Mouse (Mus musculus) neural tube, embryonic 13.5 days (tissue): ENCODE data around the gene Unc50. TPM values are rescaled to one million over a fixed set of nuclear protein-coding genes. Genes with fewer than 3 reads are reported as not detected.
A peak's percentile ranks its signal among the peaks of the same experiment; 100 is the strongest.

Experiments
- ATAC-seq: fragments of 200-750 bp; cut with Nextera tagmentation; 2 replicates; pipeline ENCODE4 v1.8.0; 2017; ENCODE audit warnings: low read depth, mild to moderate bottlenecking, moderate TSS enrichment, moderate library complexity
- H3K27ac ChIP-seq: fragments of 300-500 bp; sonication (generic); replicated peaks from 2 replicates; pipeline ENCODE4 v1.5.1; 2015; ENCODE audit warnings: moderate library complexity, mild to moderate bottlenecking, inconsistent platforms
- H3K27me3 ChIP-seq: fragments of 300-500 bp; sonication (generic); 2 replicates; pipeline ENCODE4 v1.6.1; 2015; ENCODE audit warnings: mild to moderate bottlenecking, inconsistent platforms
- H3K36me3 ChIP-seq: fragments of 300-500 bp; sonication (generic); 2 replicates; pipeline ENCODE4 v1.6.1; 2015; ENCODE audit warnings: mild to moderate bottlenecking, inconsistent platforms
- H3K4me1 ChIP-seq: fragments of 300-500 bp; sonication (generic); replicated peaks from 2 replicates; pipeline ENCODE4 v1.6.1; 2015; ENCODE audit warnings: inconsistent platforms
- H3K4me2 ChIP-seq: fragments of 300-500 bp; sonication (generic); 2 replicates; pipeline ENCODE4 v1.6.1; 2015; ENCODE audit warnings: inconsistent platforms, mild to moderate bottlenecking, moderate library complexity
- H3K4me3 ChIP-seq: fragments of 300-500 bp; sonication (generic); 2 replicates; pipeline ENCODE4 v1.5.1; 2015; ENCODE audit warnings: mild to moderate bottlenecking, inconsistent platforms
- H3K9ac ChIP-seq: fragments of 300-500 bp; sonication (generic); 2 replicates; pipeline ENCODE4 v1.6.1; 2015; ENCODE audit warnings: moderate library complexity, mild to moderate bottlenecking, inconsistent platforms
- H3K9me3 ChIP-seq: fragments of 300-500 bp; sonication (generic); 2 replicates; pipeline ENCODE4 v1.6.1; 2016; ENCODE audit warnings: inconsistent platforms
- WGBS: fragments of 180-500 bp; shearing (Covaris S2); methylation state at CpG from one replicate; pipeline ENCODE4 v1.1.7; 2015; 5-methylcytosine and 5-hydroxymethylcytosine counted together
- polyA plus RNA-seq: library from polyadenylated mRNA; unstranded; fragments of >200 nt; fragmentation: Nextera tagmentation; extraction: Ambion mirVana; gene quantifications from 2 replicates; pipeline ENCODE4 v1.2.1, GENCODE M21; 2015

Unc50 gene
- polyA plus RNA-seq: 121 and 131 TPM in 2 replicates

DNA sequence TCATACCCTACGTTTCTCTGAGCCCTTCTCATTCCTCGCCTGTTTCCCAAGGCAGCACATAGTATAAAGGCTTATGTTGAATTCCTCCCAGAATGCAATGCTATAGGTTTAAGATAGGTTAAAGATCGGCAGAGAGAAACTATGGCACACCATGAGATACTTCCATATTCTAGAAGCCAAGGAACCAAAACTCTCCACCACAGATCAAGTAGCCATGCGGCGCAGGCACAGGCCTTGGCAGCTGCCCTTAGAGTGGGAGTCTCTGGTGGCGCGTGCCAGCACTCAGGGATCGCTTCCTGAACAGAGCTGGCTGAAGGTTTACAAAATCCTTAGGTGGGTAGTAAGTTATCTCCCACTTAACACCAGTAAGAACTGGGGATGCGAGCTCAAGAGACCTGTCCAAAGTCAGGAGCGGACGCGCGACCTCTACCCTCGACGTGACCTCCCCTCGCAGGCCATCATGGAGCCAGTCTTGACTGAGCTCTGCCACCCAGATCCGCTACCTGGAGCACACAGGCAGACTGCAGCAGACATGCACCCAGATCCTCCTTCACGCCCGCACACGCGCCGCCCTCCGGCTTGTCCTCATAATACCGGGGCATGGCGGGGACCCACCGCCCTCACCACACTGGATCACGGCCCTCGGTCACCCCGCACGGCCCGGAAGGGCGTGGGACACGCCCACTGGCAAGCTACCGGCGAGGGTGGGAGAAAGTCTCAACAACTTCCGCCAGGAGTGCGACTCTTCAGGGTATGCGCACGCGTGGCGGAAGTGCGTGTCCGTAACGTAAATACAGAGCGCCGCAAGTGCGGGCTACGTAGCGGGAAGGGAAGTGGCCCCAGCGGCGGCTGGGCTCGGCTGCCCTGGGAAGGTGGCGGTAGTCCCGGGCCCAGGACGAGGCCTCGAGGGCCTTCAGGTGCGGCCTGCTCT is at the start of gene Unc50, which contains the start of gene Coa5:
Unc50 (plus strand) TSS at position 774 of the 931 bp plus-strand sequence.
Coa5 (minus strand) TSS at position 738 of the 931 bp plus-strand sequence.
- Histone ChIP-seq H3K9me3 (peaks cover 3% of the 10 kb centered on the region; the same call in 1 of the 2 replicates), H3K4me2 (peak within 1 kb of the TSS; percentile 94), H3K27me3 (no peaks in the 10 kb centered on the region), H3K27ac (peak within 1 kb of the TSS; percentile 76), H3K9ac (peak within 1 kb of the TSS; percentile 90), H3K4me1 (peaks cover 38% of the 10 kb centered on the region), H3K36me3 (peaks cover 56% of the 10 kb centered on the region), H3K4me3 (peak within 1 kb of the TSS; percentile 95)
- ATAC-seq: peak; percentile 99
- WGBS: 4% methylated on average over 55 of the region's 57 CpGs

DNA sequence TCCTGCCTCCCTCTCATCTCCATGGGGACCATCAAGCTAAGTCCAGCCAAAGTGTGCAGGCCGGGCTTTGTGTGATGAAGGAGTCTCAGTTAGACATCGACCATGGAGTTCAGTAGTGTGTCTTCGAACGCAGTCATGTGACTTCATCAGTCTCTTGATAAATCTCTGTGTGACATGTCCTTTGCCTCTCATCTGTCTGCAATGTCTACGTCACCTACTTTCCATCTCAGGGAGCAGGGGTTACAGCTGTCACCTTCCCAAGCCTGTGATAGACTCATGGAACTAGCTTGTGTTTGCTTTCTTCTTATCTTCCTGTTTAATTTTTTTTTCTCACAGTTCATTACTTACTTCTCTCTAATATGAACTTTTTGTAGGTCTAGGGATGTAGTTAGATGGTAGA is 49.0 kb upstream of the Unc50 start:
- Histone ChIP-seq H3K9me3 (no peaks in the 10 kb centered on the region), H3K4me2 (no peak overlapping the region), H3K27me3 (no peaks in the 10 kb centered on the region), H3K27ac (no peak overlapping the region), H3K4me3 (no peak overlapping the region), H3K36me3 (peaks cover 67% of the 10 kb centered on the region), H3K4me1 (no peaks in the 10 kb centered on the region), H3K9ac (no peak overlapping the region)
- no peak for ATAC-seq
- 90% methylated on average over 5 of the region's 5 CpGs for WGBS

DNA sequence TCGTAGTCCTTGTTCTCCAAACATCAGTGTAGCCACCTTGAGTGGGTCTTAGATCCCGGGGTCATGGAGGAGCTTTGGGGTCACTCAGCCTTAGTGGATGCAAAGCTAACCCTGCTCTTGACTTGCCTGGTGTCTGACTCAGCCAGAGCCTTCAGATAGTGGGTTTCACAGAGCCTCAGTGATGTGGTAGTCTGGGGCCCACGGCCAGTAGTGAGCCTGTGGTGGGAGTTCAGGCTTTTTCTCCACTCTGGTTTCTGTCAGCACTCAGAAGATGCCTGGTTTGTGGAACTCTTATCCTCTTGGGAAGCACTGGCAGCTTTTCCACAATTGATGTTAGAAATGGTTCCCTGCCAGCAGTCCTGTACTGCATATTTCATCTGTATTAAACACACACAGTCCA is 45.6 kb upstream of the Unc50 start:
- Histone ChIP-seq H3K9me3 (no peaks in the 10 kb centered on the region), H3K27ac (no peak overlapping the region), H3K36me3 (peaks cover 62% of the 10 kb centered on the region), H3K4me3 (no peak overlapping the region), H3K27me3 (no peaks in the 10 kb centered on the region), H3K4me2 (no peak overlapping the region), H3K4me1 (no peaks in the 10 kb centered on the region), H3K9ac (no peak overlapping the region)
- 86% methylated on average over 3 of the region's 3 CpGs for WGBS
- ATAC-seq: no peak

- WGBS: 83% methylated on average over 7 of the region's 7 CpGs
- ATAC-seq: no peak
- no peaks in the 10 kb centered on the region for H3K4me1 ChIP-seq
- H3K9me3 ChIP-seq: no peaks in the 10 kb centered on the region
- H3K4me2 ChIP-seq: no peak overlapping the region
- no peak overlapping the region for H3K27ac ChIP-seq
- H3K9ac ChIP-seq: no peak overlapping the region
- H3K27me3 ChIP-seq: no peaks in the 10 kb centered on the region
- peaks cover 64% of the 10 kb centered on the region for H3K36me3 ChIP-seq
- H3K4me3 ChIP-seq: no peak overlapping the region
These were observed 43.4 kb upstream of the Unc50 start for GRCm38 (mm10) chr1:37386448-37386971.

GRCm38 (mm10) chr1:37393174-37393573 is 36.8 kb upstream of the Unc50 start:
- ATAC-seq: no peak
- Histone ChIP-seq H3K4me3 (no peak overlapping the region), H3K27ac (no peak overlapping the region), H3K36me3 (peaks cover 91% of the 10 kb centered on the region), H3K4me1 (no peaks in the 10 kb centered on the region), H3K4me2 (no peak overlapping the region), H3K27me3 (no peaks in the 10 kb centered on the region), H3K9ac (no peak overlapping the region), H3K9me3 (no peaks in the 10 kb centered on the region)
- WGBS: 68% methylated on average over 5 of the region's 5 CpGs

DNA sequence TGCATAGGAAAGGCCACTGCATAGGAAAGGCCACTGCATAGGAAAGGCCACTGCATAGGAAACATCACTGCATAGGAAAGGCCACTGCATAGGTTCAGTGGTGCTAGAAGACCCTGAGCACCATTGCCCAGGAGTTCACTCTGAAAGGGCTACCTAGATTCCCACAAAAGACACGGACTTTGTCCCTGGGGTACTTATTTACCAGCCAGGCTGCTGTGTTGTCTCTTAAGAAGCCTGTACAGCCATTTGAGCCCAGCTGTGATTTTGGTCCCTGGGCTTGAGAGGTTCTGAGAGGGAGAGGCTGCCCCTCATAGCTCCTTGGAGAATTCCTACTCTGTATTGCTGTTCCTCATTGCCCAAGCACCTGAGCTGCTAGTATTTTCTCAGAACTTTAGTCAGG is 33.5 kb upstream of the Unc50 start:
- Histone ChIP-seq H3K9ac (no peak overlapping the region), H3K36me3 (peaks cover 75% of the 10 kb centered on the region), H3K4me3 (no peak overlapping the region), H3K4me2 (no peak overlapping the region), H3K4me1 (peaks cover 12% of the 10 kb centered on the region), H3K9me3 (no peaks in the 10 kb centered on the region), H3K27me3 (no peaks in the 10 kb centered on the region), H3K27ac (no peak overlapping the region)
- ATAC-seq: no peak
- WGBS: 65% methylated on average over 1 of the region's 1 CpGs

GRCm38 (mm10) chr1:37398961-37399360 is 31.0 kb upstream of the Unc50 start:
- 36% methylated on average over 3 of the region's 3 CpGs for WGBS
- Histone ChIP-seq H3K4me3 (no peak overlapping the region), H3K4me1 (peaks cover 12% of the 10 kb centered on the region), H3K9me3 (no peaks in the 10 kb centered on the region), H3K4me2 (no peak overlapping the region), H3K9ac (no peak overlapping the region), H3K27me3 (no peaks in the 10 kb centered on the region), H3K36me3 (peaks cover 64% of the 10 kb centered on the region), H3K27ac (no peak overlapping the region)
- no peak for ATAC-seq

GRCm38 (mm10) chr1:37399734-37400133 is 30.2 kb upstream of the Unc50 start:
- no peaks in the 10 kb centered on the region for H3K9me3 ChIP-seq
- ATAC-seq: no peak
- no peak overlapping the region for H3K9ac ChIP-seq
- peaks cover 12% of the 10 kb centered on the region for H3K4me1 ChIP-seq
- 60% methylated on average over 8 of the region's 8 CpGs for WGBS
- H3K27ac ChIP-seq: no peak overlapping the region
- H3K27me3 ChIP-seq: no peaks in the 10 kb centered on the region
- no peak overlapping the region for H3K4me2 ChIP-seq
- H3K36me3 ChIP-seq: peaks cover 56% of the 10 kb centered on the region
- H3K4me3 ChIP-seq: no peak overlapping the region

DNA sequence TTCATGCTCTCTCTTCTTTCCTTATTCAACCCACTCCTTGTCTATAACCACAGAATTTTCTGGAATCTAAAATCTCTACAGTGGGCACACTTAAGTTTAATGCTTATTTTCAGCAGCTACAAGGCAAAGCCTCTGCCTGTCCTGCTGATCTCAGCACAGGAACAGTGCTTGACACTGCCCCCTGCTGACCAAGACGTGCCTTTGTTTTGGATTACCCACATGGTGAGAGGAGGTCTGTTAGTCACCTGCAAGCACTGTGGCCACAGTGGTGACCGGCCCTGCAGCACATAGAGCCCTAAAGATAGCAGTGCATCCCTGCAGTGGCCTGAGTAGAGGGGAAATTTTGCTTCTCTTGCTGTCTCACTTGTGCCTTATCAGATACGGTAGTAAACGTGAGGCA is 28.3 kb upstream of the Unc50 start:
- H3K36me3 ChIP-seq: peaks cover 36% of the 10 kb centered on the region
- H3K27ac ChIP-seq: no peak overlapping the region
- 60% methylated on average over 4 of the region's 4 CpGs for WGBS
- ATAC-seq: no peak
- no peak overlapping the region for H3K9ac ChIP-seq
- no peak overlapping the region for H3K4me3 ChIP-seq
- no peaks in the 10 kb centered on the region for H3K27me3 ChIP-seq
- no peak overlapping the region for H3K4me2 ChIP-seq
- no peaks in the 10 kb centered on the region for H3K9me3 ChIP-seq
- H3K4me1 ChIP-seq: peaks cover 12% of the 10 kb centered on the region

GRCm38 (mm10) chr1:37405137-37405536 is 24.8 kb upstream of the Unc50 start:
- no peak overlapping the region for H3K4me3 ChIP-seq
- H3K4me1 ChIP-seq: no peaks in the 10 kb centered on the region
- no peaks in the 10 kb centered on the region for H3K27me3 ChIP-seq
- H3K4me2 ChIP-seq: no peak overlapping the region
- 72% methylated on average over 2 of the region's 2 CpGs for WGBS
- no peaks in the 10 kb centered on the region for H3K9me3 ChIP-seq
- no peak; the same call in 1 of the 2 replicates for ATAC-seq
- no peak overlapping the region for H3K27ac ChIP-seq
- H3K36me3 ChIP-seq: peaks cover 14% of the 10 kb centered on the region; the same call in 1 of the 2 replicates
- no peak overlapping the region for H3K9ac ChIP-seq

DNA sequence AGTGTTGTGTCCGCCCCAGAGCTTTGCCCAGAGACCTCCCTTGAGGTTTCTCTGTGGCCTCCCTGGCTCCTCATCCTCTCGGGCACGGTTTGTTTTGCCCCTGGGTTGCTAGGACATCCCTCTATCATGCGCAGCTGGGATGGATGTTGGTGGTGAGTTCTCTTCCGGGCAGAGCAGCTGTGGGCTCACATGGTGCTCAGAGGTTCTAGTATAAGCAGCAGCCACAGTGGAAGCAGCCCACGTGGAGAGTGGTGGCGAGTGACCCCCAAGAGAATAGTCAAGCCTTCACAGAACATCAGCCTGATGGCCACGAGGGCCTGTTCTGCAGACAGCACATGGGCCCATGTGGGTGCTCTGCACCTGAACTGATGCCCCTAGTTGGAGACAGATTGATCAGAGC is 22.7 kb upstream of the Unc50 start:
- Histone ChIP-seq H3K27me3 (no peaks in the 10 kb centered on the region), H3K4me3 (no peak overlapping the region), H3K9me3 (no peaks in the 10 kb centered on the region), H3K27ac (no peak overlapping the region), H3K4me1 (no peaks in the 10 kb centered on the region), H3K4me2 (no peak overlapping the region), H3K36me3 (peaks cover 8% of the 10 kb centered on the region; the same call in 1 of the 2 replicates), H3K9ac (no peak overlapping the region)
- no peak for ATAC-seq
- WGBS: 76% methylated on average over 8 of the region's 8 CpGs

- no peak overlapping the region for H3K4me3 ChIP-seq
- no peak for ATAC-seq
- WGBS: 88% methylated on average over 8 of the region's 8 CpGs
- H3K27me3 ChIP-seq: no peaks in the 10 kb centered on the region
- no peak overlapping the region for H3K27ac ChIP-seq
- H3K36me3 ChIP-seq: peaks cover 3% of the 10 kb centered on the region; the same call in 1 of the 2 replicates
- H3K4me1 ChIP-seq: no peaks in the 10 kb centered on the region
- no peak overlapping the region for H3K4me2 ChIP-seq
- no peak overlapping the region for H3K9ac ChIP-seq
- H3K9me3 ChIP-seq: no peaks in the 10 kb centered on the region
These were observed 21.9 kb upstream of the Unc50 start for GRCm38 (mm10) chr1:37408059-37408458.
